Mouse (Mus musculus): ENCODE results near the gene Klhl40.

The Klhl40 gene

GRCm38 (mm10) chr9:121777484-121778065 is at the start of gene Klhl40:
Gene Klhl40 (plus strand): TSS chr9:121777607.
- no peak for DNase-seq (ENCODE audit: low spot score)

GRCm38 (mm10) chr9:121740490-121740889 is 36.9 kb upstream of the Klhl40 start:
- DNase-seq (ENCODE audit: low spot score): no peak

GRCm38 (mm10) chr9:121741168-121741567 is 36.2 kb upstream of the Klhl40 start:
- DNase-seq (ENCODE audit: low spot score): no peak

- no peak for DNase-seq (ENCODE audit: low spot score)
Observed at GRCm38 (mm10) chr9:121744051-121744450, 33.4 kb upstream of the Klhl40 start.

GRCm38 (mm10) chr9:121752774-121753173 is 24.6 kb upstream of the Klhl40 start:
- DNase-seq (ENCODE audit: low spot score): no peak

GRCm38 (mm10) chr9:121754624-121755023 is 22.8 kb upstream of the Klhl40 start:
- no peak for DNase-seq (ENCODE audit: low spot score)

GRCm38 (mm10) chr9:121756785-121757184 is 20.6 kb upstream of the Klhl40 start:
- DNase-seq (ENCODE audit: low spot score): no peak

GRCm38 (mm10) chr9:121757432-121757831 is 20.0 kb upstream of the Klhl40 start:
- DNase-seq (ENCODE audit: low spot score): no peak

GRCm38 (mm10) chr9:121757835-121758814 is 19.3 kb upstream of the Klhl40 start:
- no peak for DNase-seq (ENCODE audit: low spot score)

- DNase-seq (ENCODE audit: low spot score): peak; percentile 74
Observed at GRCm38 (mm10) chr9:121759091-121760081, 18.0 kb upstream of the Klhl40 start, which contains the start of gene Zfp651. Gene Zfp651 (plus strand): TSS chr9:121759330.

- peak; percentile 78 for DNase-seq (ENCODE audit: low spot score)
Observed at GRCm38 (mm10) chr9:121760271-121761090, 16.9 kb upstream of the Klhl40 start.

- no peak for DNase-seq (ENCODE audit: low spot score)
Observed at GRCm38 (mm10) chr9:121761091-121761665, 16.2 kb upstream of the Klhl40 start.

GRCm38 (mm10) chr9:121761787-121762186 is 15.6 kb upstream of the Klhl40 start:
- DNase-seq (ENCODE audit: low spot score): no peak

- DNase-seq (ENCODE audit: low spot score): no peak
Observed at GRCm38 (mm10) chr9:121762248-121762647, 15.2 kb upstream of the Klhl40 start.

- no peak for DNase-seq (ENCODE audit: low spot score)
Observed at GRCm38 (mm10) chr9:121762761-121763160, 14.6 kb upstream of the Klhl40 start.

GRCm38 (mm10) chr9:121763716-121764115 is 13.7 kb upstream of the Klhl40 start:
- no peak for DNase-seq (ENCODE audit: low spot score)

- no peak for DNase-seq (ENCODE audit: low spot score)
Observed at GRCm38 (mm10) chr9:121765166-121765855, 12.1 kb upstream of the Klhl40 start.

GRCm38 (mm10) chr9:121772412-121772811 is 5.0 kb upstream of the Klhl40 start:
- no peak for DNase-seq (ENCODE audit: low spot score)

GRCm38 (mm10) chr9:121775951-121776350 is 1.5 kb upstream of the Klhl40 start:
- DNase-seq (ENCODE audit: low spot score): no peak

- DNase-seq (ENCODE audit: low spot score): no peak
Observed at GRCm38 (mm10) chr9:121776511-121776910, 896 bp upstream of the Klhl40 start.
